In the genomic region with DNA sequence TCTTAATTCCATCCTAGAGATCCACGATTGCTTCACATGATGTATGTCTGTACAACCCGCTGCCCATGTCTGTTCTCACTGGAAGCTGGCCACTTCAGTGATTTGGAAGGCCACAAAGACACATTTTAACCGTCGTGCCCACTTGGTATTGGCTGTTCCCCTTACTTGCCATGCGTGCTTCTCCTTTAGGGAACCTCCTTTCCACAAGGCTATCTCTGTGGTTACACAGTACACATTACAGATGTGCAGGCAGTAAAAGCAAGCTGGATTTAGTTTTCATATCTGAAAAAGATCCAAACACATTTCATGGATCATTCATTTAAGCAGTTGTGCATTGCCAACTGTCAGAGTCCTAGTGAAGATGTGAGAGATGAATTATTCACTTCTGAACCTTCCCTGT, we compare ENCODE assay signal across 28 mouse cellular contexts.
"Had no signal": no experiment of that assay in that cellular context is flagged by ENCODE, and none has a peak within 500 bp of the region (broad histone marks: within the 10 kb centered on the region; RNA-seq: fewer than 3 reads in every experiment).

No protein-coding gene starts in this region.

- H3K9ac ChIP-seq: heart, embryonic 13.5 days; heart, embryonic 15.5 days; hindbrain, embryonic 13.5 days; hindbrain, embryonic 15.5 days; kidney, embryonic 15.5 days; limb, embryonic 12.5 days; liver, embryonic 13.5 days; liver, embryonic 15.5 days had no signal

- H3K4me1 ChIP-seq: heart, embryonic 13.5 days; heart, embryonic 15.5 days; hindbrain, embryonic 13.5 days; hindbrain, embryonic 15.5 days; kidney, embryonic 15.5 days; limb, embryonic 10.5 days; limb, embryonic 12.5 days; liver, embryonic 13.5 days; liver, embryonic 15.5 days had no signal

- H3K9me3 ChIP-seq: heart, embryonic 13.5 days; heart, embryonic 15.5 days; hindbrain, embryonic 13.5 days; hindbrain, embryonic 15.5 days; kidney, embryonic 15.5 days; limb, embryonic 10.5 days; limb, embryonic 12.5 days; liver, embryonic 13.5 days; liver, embryonic 15.5 days had no signal

- H3K4me3 ChIP-seq: gastrocnemius, adult 2 months; heart, embryonic 13.5 days; heart, embryonic 15.5 days; hindbrain, embryonic 13.5 days; hindbrain, embryonic 15.5 days; kidney, embryonic 15.5 days; layer of hippocampus, adult 2 months; left cerebral cortex, adult 2 months; limb, embryonic 10.5 days; limb, embryonic 12.5 days; liver, embryonic 13.5 days; liver, embryonic 15.5 days had no signal

- H3K36me3 ChIP-seq: heart, embryonic 13.5 days; heart, embryonic 15.5 days; hindbrain, embryonic 13.5 days; hindbrain, embryonic 15.5 days; kidney, embryonic 15.5 days; limb, embryonic 10.5 days; limb, embryonic 12.5 days; liver, embryonic 13.5 days; liver, embryonic 15.5 days had no signal

- ATAC-seq: hindbrain, postnatal 0 days; intestine, embryonic 16.5 days had no signal

- H3K4me2 ChIP-seq: heart, embryonic 11.5 days; heart, embryonic 13.5 days; heart, embryonic 15.5 days; hindbrain, embryonic 13.5 days; hindbrain, embryonic 15.5 days; kidney, embryonic 15.5 days; limb, embryonic 12.5 days; liver, embryonic 11.5 days; liver, embryonic 13.5 days; liver, embryonic 15.5 days had no signal

- DNase-seq: gastrocnemius, adult 2 months; gastrocnemius, postnatal 10 days; gastrocnemius, postnatal 36 days; heart, adult 18-20 months; heart, postnatal 14 days; heart, postnatal 36 days; kidney, adult 11 months; kidney, adult 2 months; kidney, adult 9 months; kidney, postnatal 25 days; kidney, postnatal 4 days; liver; liver, embryonic 13.5 days had no signal

- H3K27ac ChIP-seq: gastrocnemius, adult 2 months; heart, embryonic 13.5 days; heart, embryonic 15.5 days; hindbrain, embryonic 13.5 days; hindbrain, embryonic 15.5 days; hindbrain, postnatal 0 days; kidney, embryonic 15.5 days; kidney, postnatal 0 days; layer of hippocampus, adult 2 months; left cerebral cortex, adult 2 months; limb, embryonic 10.5 days; limb, embryonic 12.5 days; liver, embryonic 13.5 days; liver, embryonic 15.5 days had no signal

- H3K27me3 ChIP-seq: heart, embryonic 13.5 days; heart, embryonic 15.5 days; hindbrain, embryonic 13.5 days; hindbrain, embryonic 15.5 days; kidney, embryonic 15.5 days; limb, embryonic 12.5 days; liver, embryonic 13.5 days; liver, embryonic 15.5 days had no signal
